Mouse (Mus musculus): ENCODE measurements around the gene Hecw1. TPM values are rescaled to one million over a fixed set of nuclear protein-coding genes. Genes with fewer than 3 reads are reported as not detected.
"Not testable (repeated sequence)": the region's sequence is repeated elsewhere in the genome, so short reads cannot be mapped to it uniquely, and the experiment has no call there.

Hecw1 gene
- polyA plus RNA-seq, 1 experiment from 2014 or later: 18.8 TPM

DNA sequence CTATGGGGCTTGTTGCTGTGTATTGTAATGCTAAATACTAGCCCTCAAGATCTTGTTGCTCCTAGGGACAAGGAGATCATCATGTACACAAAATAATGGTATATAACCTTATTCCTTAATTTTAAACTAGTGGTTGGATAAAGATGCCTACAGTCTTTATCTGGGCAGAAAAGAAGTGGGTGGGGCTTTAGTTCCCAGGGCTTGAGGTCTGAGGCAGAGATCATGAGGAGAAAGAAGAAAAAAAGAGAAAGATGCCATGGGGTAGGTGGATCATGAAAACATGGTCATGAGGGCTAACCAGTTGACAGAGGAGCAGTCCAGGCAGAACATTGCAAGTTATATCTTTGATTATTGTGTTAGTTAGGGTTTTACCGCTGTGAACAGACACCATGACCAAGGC lies 195.8 kb downstream of the Hecw1 start:
- Histone ChIP-seq H3K27ac (replicated peaks) (no peak overlapping the region), H3K4me3 (no peak overlapping the region), H3K36me3 (no peaks in the 10 kb centered on the region), H3K9ac (replicated peaks) (no peak overlapping the region), H3K27me3 (no peaks in the 10 kb centered on the region), H3K4me2 (replicated peaks) (no peak overlapping the region), H3K4me1 (no peaks in the 10 kb centered on the region), H3K9me3 (peaks cover 4% of the 10 kb centered on the region; the same call in 1 of the 2 replicates)
- 97% methylated on average over 1 of the region's 1 CpGs for whole genome bisulfite sequencing
- ATAC-seq (ENCODE audit: low FRiP score, low read depth): no peak

DNA sequence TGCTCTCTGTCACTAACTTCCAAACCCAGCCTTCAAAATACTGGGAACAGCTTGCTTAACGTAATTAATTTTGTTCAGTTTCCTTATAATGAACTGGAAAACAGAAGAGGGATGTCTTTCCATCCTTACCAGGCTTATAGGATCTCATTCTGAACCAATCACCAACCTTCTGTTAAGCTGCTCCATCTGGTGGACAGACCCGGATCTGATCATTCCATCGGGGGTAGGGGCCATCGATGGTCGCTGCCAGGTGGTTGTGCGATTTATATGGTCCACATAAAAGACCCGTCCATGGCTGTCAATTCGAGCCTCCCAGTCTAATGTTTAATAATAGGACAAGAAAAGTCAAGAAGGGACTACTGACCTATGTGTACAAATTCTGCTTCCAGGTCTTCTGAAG lies 216.4 kb downstream of the Hecw1 start:
- Histone ChIP-seq H3K27me3 (no peaks in the 10 kb centered on the region), H3K9ac (replicated peaks) (no peak overlapping the region), H3K9me3 (no peaks in the 10 kb centered on the region), H3K4me3 (no peak overlapping the region), H3K4me2 (replicated peaks) (no peak overlapping the region), H3K4me1 (no peaks in the 10 kb centered on the region), H3K27ac (replicated peaks) (no peak overlapping the region), H3K36me3 (no peaks in the 10 kb centered on the region)
- 32% methylated on average over 8 of the region's 8 CpGs for WGBS
- ATAC-seq (ENCODE audit: low FRiP score, low read depth): peak; percentile 38; the same call in 1 of the 2 replicates

DNA sequence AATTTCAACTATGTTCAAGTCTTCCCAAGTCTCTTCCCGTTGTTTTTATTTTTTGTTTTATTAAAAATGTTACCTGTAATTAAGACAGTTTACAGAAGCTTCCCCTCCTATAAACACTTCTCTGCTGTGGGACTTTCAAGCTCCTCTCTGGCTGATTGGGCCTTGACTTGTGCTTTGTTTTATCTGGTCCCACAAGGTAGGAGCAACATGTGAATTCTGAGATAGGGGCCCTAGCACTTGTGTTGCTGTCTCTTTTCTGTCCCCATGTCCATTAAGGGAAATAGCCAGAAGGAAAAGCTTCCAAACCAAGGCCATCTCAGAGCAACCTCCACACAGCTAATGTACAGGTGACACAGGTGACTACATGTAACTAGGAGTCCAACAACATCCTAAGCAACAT lies 218.9 kb downstream of the Hecw1 start:
- Histone ChIP-seq H3K27ac (replicated peaks) (no peak overlapping the region), H3K36me3 (no peaks in the 10 kb centered on the region), H3K27me3 (no peaks in the 10 kb centered on the region), H3K4me3 (no peak overlapping the region), H3K9ac (replicated peaks) (no peak overlapping the region), H3K4me1 (no peaks in the 10 kb centered on the region), H3K4me2 (replicated peaks) (no peak overlapping the region), H3K9me3 (no peaks in the 10 kb centered on the region)
- no peak for ATAC-seq (ENCODE audit: low FRiP score, low read depth)
- 87% methylated on average over 1 of the region's 1 CpGs for WGBS

DNA sequence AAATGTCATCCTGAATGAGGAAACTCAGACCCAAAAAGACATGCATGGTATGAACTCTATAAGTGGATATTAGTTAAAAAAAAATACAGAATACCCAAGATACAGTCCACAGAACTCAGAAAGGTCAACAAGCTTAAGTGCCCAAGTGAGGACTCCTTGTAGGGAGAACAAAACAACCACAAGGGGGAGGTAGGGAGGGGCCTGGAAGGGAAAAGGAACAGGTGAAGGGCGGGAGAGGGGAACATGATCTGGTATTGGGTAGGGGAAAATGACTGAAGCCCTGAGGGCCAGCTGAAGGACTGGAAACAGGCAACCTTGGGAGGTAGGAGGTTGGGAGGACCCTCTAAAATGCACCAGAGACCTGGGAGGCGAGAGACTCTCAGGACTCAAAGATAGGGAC lies 220.1 kb downstream of the Hecw1 start:
- Histone ChIP-seq H3K27ac (replicated peaks) (no peak overlapping the region), H3K27me3 (no peaks in the 10 kb centered on the region), H3K9ac (replicated peaks) (no peak overlapping the region), H3K36me3 (0 out of 2 replicates have a peak, but pooled peaks cover 3% of the 10 kb centered on the region), H3K4me2 (replicated peaks) (no peak overlapping the region), H3K9me3 (no peaks in the 10 kb centered on the region), H3K4me3 (no peak overlapping the region), H3K4me1 (no peaks in the 10 kb centered on the region)
- ATAC-seq (ENCODE audit: low FRiP score, low read depth): no peak
- WGBS: 58% methylated on average over 2 of the region's 2 CpGs

DNA sequence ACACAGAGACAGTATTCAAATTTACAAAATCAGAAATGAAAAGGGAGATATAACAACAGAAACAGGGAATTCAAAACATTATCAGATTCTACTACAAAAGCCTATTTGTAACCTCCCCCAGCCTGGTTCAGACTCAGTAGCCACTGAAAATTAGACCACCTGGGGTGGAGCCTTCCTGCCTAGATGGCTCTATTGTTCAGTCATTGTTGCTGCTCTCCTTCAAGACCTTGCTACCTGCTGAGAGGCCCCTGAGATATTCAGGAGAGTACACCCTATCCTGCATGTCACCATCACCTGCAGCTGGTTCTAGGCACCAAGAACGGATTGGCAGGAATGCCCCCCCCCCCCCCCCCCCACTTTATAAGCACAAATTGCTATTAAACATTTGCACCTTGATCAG lies 233.0 kb downstream of the Hecw1 start:
- H3K4me3 ChIP-seq: no peak overlapping the region
- H3K9ac ChIP-seq (replicated peaks): no peak overlapping the region
- H3K27ac ChIP-seq (replicated peaks): no peak overlapping the region
- H3K4me1 ChIP-seq: no peaks in the 10 kb centered on the region
- no peak for ATAC-seq (ENCODE audit: low FRiP score, low read depth)
- WGBS: 11% methylated on average over 1 of the region's 1 CpGs
- H3K4me2 ChIP-seq (replicated peaks): no peak overlapping the region
- H3K36me3 ChIP-seq: no peaks in the 10 kb centered on the region
- H3K9me3 ChIP-seq: no peaks in the 10 kb centered on the region
- no peaks in the 10 kb centered on the region for H3K27me3 ChIP-seq

DNA sequence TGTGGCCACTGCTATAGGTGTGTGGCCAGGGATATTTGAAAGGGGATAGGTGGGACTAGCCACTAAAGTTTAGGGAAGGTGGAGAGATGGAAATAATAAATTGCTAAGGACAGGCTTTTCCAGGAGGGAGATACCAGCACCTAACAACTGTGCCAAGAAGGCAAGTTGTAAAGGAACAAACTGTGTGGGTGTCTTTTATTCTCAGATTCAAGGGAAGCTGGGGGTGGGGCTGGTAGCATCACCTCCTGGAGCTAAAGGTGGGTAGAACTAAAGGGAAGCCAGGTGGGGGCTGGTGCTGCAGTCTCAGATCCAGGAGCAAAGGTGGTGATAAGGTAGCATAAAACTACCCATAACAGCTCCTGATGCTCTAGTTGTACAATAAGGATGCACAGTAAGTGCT lies 251.6 kb downstream of the Hecw1 start:
- Histone ChIP-seq H3K4me2 (replicated peaks) (no peak overlapping the region), H3K27ac (replicated peaks) (no peak overlapping the region), H3K9ac (replicated peaks) (no peak overlapping the region), H3K4me1 (no peaks in the 10 kb centered on the region), H3K36me3 (no peaks in the 10 kb centered on the region), H3K27me3 (no peaks in the 10 kb centered on the region), H3K9me3 (no peaks in the 10 kb centered on the region), H3K4me3 (no peak overlapping the region)
- ATAC-seq (ENCODE audit: low FRiP score, low read depth): no peak

DNA sequence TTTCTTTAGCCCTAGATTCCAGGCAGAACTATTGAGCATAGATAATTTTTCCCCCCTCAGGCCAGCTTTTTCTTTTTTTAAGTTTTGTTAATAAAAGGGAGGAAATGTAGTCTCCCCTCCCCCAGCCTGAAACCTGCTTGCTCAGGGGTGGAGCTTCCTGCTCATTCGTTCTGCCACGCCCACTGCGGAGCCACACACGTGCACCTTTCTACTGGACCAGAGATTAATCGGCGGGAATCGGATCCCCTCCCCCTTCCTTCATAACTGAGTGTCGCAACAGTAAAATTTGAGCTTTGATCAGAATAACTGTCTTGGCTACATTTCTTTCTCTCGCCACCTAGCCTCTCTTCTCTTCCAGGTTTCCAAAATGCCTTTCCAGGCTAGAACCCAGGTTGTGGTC lies 262.1 kb downstream of the Hecw1 start:
- not testable (repeated sequence) for H3K4me1 ChIP-seq; ATAC-seq (ENCODE audit: low FRiP score, low read depth); H3K4me3 ChIP-seq; H3K36me3 ChIP-seq; H3K27ac ChIP-seq (replicated peaks); H3K9ac ChIP-seq (replicated peaks); H3K27me3 ChIP-seq; H3K4me2 ChIP-seq (replicated peaks); H3K9me3 ChIP-seq
- WGBS: 34% methylated on average over 9 of the region's 9 CpGs

DNA sequence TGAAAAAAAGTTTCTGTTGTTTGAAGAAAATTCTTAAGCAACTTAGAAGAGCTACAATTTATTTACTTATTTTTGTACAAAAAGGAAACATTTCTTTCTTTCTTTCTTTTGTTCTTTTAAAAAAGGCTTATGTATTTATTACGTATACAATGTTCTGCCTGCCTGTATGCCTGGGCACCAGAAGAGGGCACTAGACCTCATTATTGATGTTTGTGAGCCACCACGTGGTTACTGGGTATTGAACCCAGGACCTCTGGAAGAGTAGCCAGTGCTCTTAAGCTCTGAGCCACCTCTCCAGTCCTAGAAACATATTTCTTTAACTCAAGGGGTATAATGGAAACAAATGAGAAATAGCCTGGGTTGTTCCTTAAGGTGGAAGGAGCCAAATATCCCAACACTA lies 277.1 kb downstream of the Hecw1 start:
- ATAC-seq (ENCODE audit: low FRiP score, low read depth): no peak
- WGBS: 58% methylated on average over 2 of the region's 2 CpGs
- Histone ChIP-seq H3K36me3 (no peaks in the 10 kb centered on the region; the same call in 1 of the 2 replicates), H3K4me2 (replicated peaks) (no peak overlapping the region), H3K9ac (replicated peaks) (no peak overlapping the region), H3K27me3 (no peaks in the 10 kb centered on the region), H3K4me1 (no peaks in the 10 kb centered on the region), H3K4me3 (no peak overlapping the region), H3K9me3 (no peaks in the 10 kb centered on the region), H3K27ac (replicated peaks) (no peak overlapping the region)

DNA sequence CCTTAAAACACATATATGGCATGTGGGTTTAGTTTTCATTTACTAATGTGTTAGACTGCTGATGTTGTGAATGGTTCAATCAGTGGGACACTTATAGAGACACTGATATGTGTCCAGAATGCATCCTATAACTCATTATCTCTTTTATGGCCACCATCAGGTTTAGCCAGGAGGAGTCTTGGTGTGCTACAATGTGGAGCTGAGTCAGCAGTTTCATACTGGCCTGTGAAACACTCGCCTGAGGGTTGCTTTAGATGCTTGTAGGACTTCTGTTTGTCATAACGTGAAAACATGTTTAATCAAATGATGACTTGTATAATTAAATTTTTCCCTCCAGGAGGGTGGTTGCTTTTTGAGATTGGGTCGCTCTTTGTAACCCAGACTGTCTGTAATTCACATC lies 343.4 kb downstream of the Hecw1 start:
- no peak overlapping the region for H3K27ac ChIP-seq (replicated peaks)
- no peak overlapping the region for H3K9ac ChIP-seq (replicated peaks)
- ATAC-seq (ENCODE audit: low FRiP score, low read depth): no peak
- no peaks in the 10 kb centered on the region for H3K9me3 ChIP-seq
- no peaks in the 10 kb centered on the region for H3K27me3 ChIP-seq
- WGBS: 94% methylated on average over 3 of the region's 3 CpGs
- no peaks in the 10 kb centered on the region for H3K4me1 ChIP-seq
- peaks cover 10% of the 10 kb centered on the region; the same call in 1 of the 2 replicates for H3K36me3 ChIP-seq
- no peak overlapping the region for H3K4me3 ChIP-seq
- no peak overlapping the region for H3K4me2 ChIP-seq (replicated peaks)

DNA sequence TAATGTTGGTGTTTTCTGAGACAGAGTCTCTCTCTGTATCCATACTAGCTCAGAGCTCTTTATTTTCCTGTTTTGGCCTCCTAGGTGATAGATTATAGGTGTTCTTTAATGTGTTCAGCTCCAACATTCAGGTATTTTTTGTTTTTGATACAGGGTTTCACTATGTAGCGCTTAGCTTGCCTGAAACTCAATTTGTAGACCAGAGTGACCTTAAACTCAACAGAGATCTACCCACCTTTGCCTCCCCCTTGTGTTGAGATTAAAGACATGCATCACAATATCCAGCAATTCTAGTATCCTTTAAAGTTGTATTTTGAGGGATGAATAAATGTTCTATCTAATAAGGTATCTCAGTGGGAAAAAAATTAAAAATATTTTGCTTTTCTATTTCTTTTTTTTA lies 345.0 kb downstream of the Hecw1 start:
- Histone ChIP-seq H3K4me3 (no peak overlapping the region), H3K36me3 (peaks cover 7% of the 10 kb centered on the region; the same call in 1 of the 2 replicates), H3K4me2 (replicated peaks) (no peak overlapping the region), H3K9me3 (no peaks in the 10 kb centered on the region), H3K4me1 (no peaks in the 10 kb centered on the region), H3K9ac (replicated peaks) (no peak overlapping the region), H3K27ac (replicated peaks) (no peak overlapping the region), H3K27me3 (no peaks in the 10 kb centered on the region)
- no peak for ATAC-seq (ENCODE audit: low FRiP score, low read depth)
- WGBS: 89% methylated on average over 1 of the region's 1 CpGs

Other genes with a start within 250 kb of the Hecw1 start
- gene Mrpl32, start 89.9 kb upstream of the Hecw1 start, polyA plus RNA-seq (2016; fragmentation: Nextera tagmentation; extraction: Ambion mirVana): 107 and 114 TPM in 2 replicates
- 174 and 178 TPM in 2 replicates for gene Psma2, start 90.0 kb upstream of the Hecw1 start, polyA plus RNA-seq (2016; fragmentation: Nextera tagmentation; extraction: Ambion mirVana)
- 32.5 and 34.8 TPM in 2 replicates for gene AW209491, start 106.9 kb upstream of the Hecw1 start, polyA plus RNA-seq (2016; fragmentation: Nextera tagmentation; extraction: Ambion mirVana)